Mouse (Mus musculus): ENCODE measurements around the gene Pdzrn4. TPM values are rescaled to one million over a fixed set of nuclear protein-coding genes. Genes with fewer than 3 reads are reported as not detected.
"Not testable (repeated sequence)": the region's sequence is repeated elsewhere in the genome, so short reads cannot be mapped to it uniquely, and the experiment has no call there.

The Pdzrn4 gene
- total RNA-seq (2012; rRNA removed), result not detected in 2 replicates

- no peak for DNase-seq (ENCODE audit: low read depth, low spot score)
- Histone ChIP-seq H3K4me3 (ENCODE audit: insufficient read depth in 1 of 2, low read depth in 1 of 2, low read length in 2 of 2, poor library complexity in 1 of 2, severe bottlenecking in 1 of 2) (peak within 1 kb of the TSS; percentile 71 to 75), H3K36me3 (ENCODE audit: control insufficient read depth, insufficient read depth, low read length, poor library complexity, severe bottlenecking) (no peaks in the 10 kb centered on the region), H3K9me3 (ENCODE audit: control insufficient read depth, insufficient read depth, low read depth, low read length) (no peaks in the 10 kb centered on the region), H3K4me1 (ENCODE audit: control insufficient read depth in 2 of 2, insufficient read depth in 2 of 2, low read length in 2 of 2, poor library complexity in 1 of 2) (peaks cover 2 to 3% of the 10 kb centered on the region in 2 experiments; a peak in 1 of 4 replicates), H3K27ac (ENCODE audit: insufficient read depth, low read depth, low read length, poor library complexity, severe bottlenecking) (no peak within 1 kb of the TSS), H3K9ac (ENCODE audit: insufficient read depth, low read depth, low read length, poor library complexity, severe bottlenecking) (peak within 1 kb of the TSS; percentile 59; the same call in 1 of the 2 replicates)
- in situ Hi-C loops (cut with MboI; ENCODE audit: low sequenced_read_pairs in 2 of 2, unreplicated experiment in 2 of 2), result no loop called here
- TF ChIP-seq HCFC1 (IDR thresholded peaks at IDR 0.05; ENCODE audit: borderline replicate concordance, insufficient read depth, low read length) (no peak), CHD2 (IDR thresholded peaks at IDR 0.05; ENCODE audit: low read depth, low read length) (no peak), ZNF384 (IDR thresholded peaks at IDR 0.05; ENCODE audit: low read depth, low read length) (no peak), ZC3H11A (IDR thresholded peaks at IDR 0.05; ENCODE audit: borderline replicate concordance, low read depth, low read length) (no peak), MAFK (IDR thresholded peaks at IDR 0.05; ENCODE audit: insufficient read depth, low read depth, low read length) (no peak)
Measured at GRCm38 (mm10) chr15:92396770-92397608, at the start of gene Pdzrn4. Pdzrn4 (plus strand) TSS chr15:92396881.

- TF ChIP-seq ZC3H11A (IDR thresholded peaks at IDR 0.05; ENCODE audit: borderline replicate concordance, low read depth, low read length), result no peak
- no peak for TF ChIP-seq ZNF384 (IDR thresholded peaks at IDR 0.05; ENCODE audit: low read depth, low read length)
- no peak for TF ChIP-seq HCFC1 (IDR thresholded peaks at IDR 0.05; ENCODE audit: borderline replicate concordance, insufficient read depth, low read length)
- no peak for TF ChIP-seq CHD2 (IDR thresholded peaks at IDR 0.05; ENCODE audit: low read depth, low read length)
- TF ChIP-seq MAFK (IDR thresholded peaks at IDR 0.05; ENCODE audit: insufficient read depth, low read depth, low read length), result no peak
- in situ Hi-C loops (cut with MboI; ENCODE audit: low sequenced_read_pairs in 2 of 2, unreplicated experiment in 2 of 2), result no loop called here
- H3K9me3 ChIP-seq (ENCODE audit: control insufficient read depth, insufficient read depth, low read depth, low read length), result no peaks in the 10 kb centered on the region
Measured at GRCm38 (mm10) chr15:92347426-92347825, 49.3 kb upstream of the Pdzrn4 start.

GRCm38 (mm10) chr15:92347902-92348301 is 48.8 kb upstream of the Pdzrn4 start:
- no peak for TF ChIP-seq CHD2 (IDR thresholded peaks at IDR 0.05; ENCODE audit: low read depth, low read length)
- no peak for TF ChIP-seq ZNF384 (IDR thresholded peaks at IDR 0.05; ENCODE audit: low read depth, low read length)
- no peak for TF ChIP-seq HCFC1 (IDR thresholded peaks at IDR 0.05; ENCODE audit: borderline replicate concordance, insufficient read depth, low read length)
- no peak for TF ChIP-seq ZC3H11A (IDR thresholded peaks at IDR 0.05; ENCODE audit: borderline replicate concordance, low read depth, low read length)
- TF ChIP-seq MAFK (IDR thresholded peaks at IDR 0.05; ENCODE audit: insufficient read depth, low read depth, low read length), result no peak
- no peaks in the 10 kb centered on the region for H3K36me3 ChIP-seq (ENCODE audit: control insufficient read depth, insufficient read depth, low read length, poor library complexity, severe bottlenecking)
- no peaks in the 10 kb centered on the region for H3K9me3 ChIP-seq (ENCODE audit: control insufficient read depth, insufficient read depth, low read depth, low read length)
- in situ Hi-C loops (cut with MboI; ENCODE audit: low sequenced_read_pairs in 2 of 2, unreplicated experiment in 2 of 2), result no loop called here
- H3K9ac ChIP-seq (ENCODE audit: insufficient read depth, low read depth, low read length, poor library complexity, severe bottlenecking), result no peak overlapping the region
- no peak overlapping the region for H3K27ac ChIP-seq (ENCODE audit: insufficient read depth, low read depth, low read length, poor library complexity, severe bottlenecking)
- no peak overlapping the region for H3K4me3 ChIP-seq (ENCODE audit: insufficient read depth in 1 of 2, low read depth in 1 of 2, low read length in 2 of 2, poor library complexity in 1 of 2, severe bottlenecking in 1 of 2)
- H3K4me1 ChIP-seq (ENCODE audit: control insufficient read depth in 2 of 2, insufficient read depth in 2 of 2, low read length in 2 of 2, poor library complexity in 1 of 2), result no peaks in the 10 kb centered on the region; a peak in 1 of 4 replicates
- DNase-seq (ENCODE audit: low read depth, low spot score), result no peak

More at GRCm38 (mm10) chr15:92347426-92347825, 49.3 kb upstream of the Pdzrn4 start:
- no peaks in the 10 kb centered on the region; a peak in 1 of 4 replicates for H3K4me1 ChIP-seq (ENCODE audit: control insufficient read depth in 2 of 2, insufficient read depth in 2 of 2, low read length in 2 of 2, poor library complexity in 1 of 2)
- H3K4me3 ChIP-seq (ENCODE audit: insufficient read depth in 1 of 2, low read depth in 1 of 2, low read length in 2 of 2, poor library complexity in 1 of 2, severe bottlenecking in 1 of 2), result no peak overlapping the region
- no peak overlapping the region for H3K27ac ChIP-seq (ENCODE audit: insufficient read depth, low read depth, low read length, poor library complexity, severe bottlenecking)
- no peak for DNase-seq (ENCODE audit: low read depth, low spot score)
- no peaks in the 10 kb centered on the region for H3K36me3 ChIP-seq (ENCODE audit: control insufficient read depth, insufficient read depth, low read length, poor library complexity, severe bottlenecking)
- H3K9ac ChIP-seq (ENCODE audit: insufficient read depth, low read depth, low read length, poor library complexity, severe bottlenecking), result no peak overlapping the region; the same call in 1 of the 2 replicates

- H3K4me1 ChIP-seq (ENCODE audit: control insufficient read depth in 2 of 2, insufficient read depth in 2 of 2, low read length in 2 of 2, poor library complexity in 1 of 2); DNase-seq (ENCODE audit: low read depth, low spot score); H3K9ac ChIP-seq (ENCODE audit: insufficient read depth, low read depth, low read length, poor library complexity, severe bottlenecking); in situ Hi-C loops (cut with MboI; ENCODE audit: low sequenced_read_pairs in 2 of 2, unreplicated experiment in 2 of 2); H3K4me3 ChIP-seq (ENCODE audit: insufficient read depth in 1 of 2, low read depth in 1 of 2, low read length in 2 of 2, poor library complexity in 1 of 2, severe bottlenecking in 1 of 2); H3K27ac ChIP-seq (ENCODE audit: insufficient read depth, low read depth, low read length, poor library complexity, severe bottlenecking); H3K36me3 ChIP-seq (ENCODE audit: control insufficient read depth, insufficient read depth, low read length, poor library complexity, severe bottlenecking); H3K9me3 ChIP-seq (ENCODE audit: control insufficient read depth, insufficient read depth, low read depth, low read length): not testable (repeated sequence)
Measured at GRCm38 (mm10) chr15:92348453-92348852, 48.2 kb upstream of the Pdzrn4 start.

Data from ES-E14 (cell line).